Mouse (Mus musculus) midbrain, embryonic 14.5 days (tissue): ENCODE measurements around the gene Sorcs2. TPM values are rescaled to one million over a fixed set of nuclear protein-coding genes. Genes with fewer than 3 reads are reported as not detected.

ENCODE experiments used
- ATAC-seq: fragments of 200-750 bp; cut with Nextera tagmentation; 2 replicates; pipeline ENCODE4 v1.8.0; 2017; ENCODE audit warnings: moderate number of reproducible peaks, moderate library complexity; ENCODE audit not compliant: low FRiP score, low TSS enrichment
- DNase-seq: peaks from one replicate; pipeline ENCODE4 v3.0.0-alpha.2; 2015
- H3K27ac ChIP-seq: fragments of 300-500 bp; sonication (generic); replicated peaks from 2 replicates; pipeline ENCODE4 v1.5.1; 2014; ENCODE audit warnings: mild to moderate bottlenecking, low read depth, low read length, moderate library complexity
- H3K27me3 ChIP-seq: fragments of 300-500 bp; sonication (generic); 2 replicates; pipeline ENCODE4 v1.6.1; 2014; ENCODE audit warnings: low read length, control low read depth, mixed read lengths; ENCODE audit not compliant: control insufficient read depth, insufficient read depth
- H3K36me3 ChIP-seq: fragments of 300-500 bp; sonication (generic); 2 replicates; pipeline ENCODE4 v1.6.1; 2014; ENCODE audit warnings: low read length, control low read depth; ENCODE audit not compliant: control insufficient read depth, insufficient read depth
- H3K4me1 ChIP-seq: fragments of 300-500 bp; sonication (generic); 2 replicates; pipeline ENCODE4 v1.6.1; 2014; ENCODE audit warnings: mild to moderate bottlenecking, antibody characterized with exemption, low read length, control low read depth; ENCODE audit not compliant: control insufficient read depth, insufficient read depth
- H3K4me2 ChIP-seq: fragments of 300-500 bp; sonication (generic); 2 replicates; pipeline ENCODE4 v1.6.1; 2014; ENCODE audit warnings: mild to moderate bottlenecking, low read length, moderate library complexity
- H3K4me3 ChIP-seq: fragments of 300-500 bp; sonication (generic); replicated peaks from 2 replicates; pipeline ENCODE4 v1.5.1; 2014; ENCODE audit warnings: low read depth, low read length
- H3K9ac ChIP-seq: fragments of 300-500 bp; sonication (generic); replicated peaks from 2 replicates; pipeline ENCODE4 v1.6.1; 2014; ENCODE audit warnings: mild to moderate bottlenecking, low read length, moderate library complexity
- H3K9me3 ChIP-seq: fragments of 300-500 bp; sonication (generic); 2 replicates; pipeline ENCODE4 v1.6.1; 2016; ENCODE audit warnings: low read length, control low read depth, mixed read lengths; ENCODE audit not compliant: control insufficient read depth
- WGBS: fragments of 180-500 bp; shearing (Covaris S2); extraction: QIAGEN DNeasy Blood & Tissue Kit; methylation state at CpG from one replicate; pipeline ENCODE4 v1.1.7; 2014; 5-methylcytosine and 5-hydroxymethylcytosine counted together
- polyA plus RNA-seq: library from polyadenylated mRNA; unstranded; fragments of >200 nt; fragmentation: Nextera tagmentation; extraction: Ambion mirVana; gene quantifications from 2 replicates; pipeline ENCODE4 v1.2.1, GENCODE M21; 2014

Gene Sorcs2
- polyA plus RNA-seq, 1 experiment from 2014 or later: 15.1 TPM

DNA sequence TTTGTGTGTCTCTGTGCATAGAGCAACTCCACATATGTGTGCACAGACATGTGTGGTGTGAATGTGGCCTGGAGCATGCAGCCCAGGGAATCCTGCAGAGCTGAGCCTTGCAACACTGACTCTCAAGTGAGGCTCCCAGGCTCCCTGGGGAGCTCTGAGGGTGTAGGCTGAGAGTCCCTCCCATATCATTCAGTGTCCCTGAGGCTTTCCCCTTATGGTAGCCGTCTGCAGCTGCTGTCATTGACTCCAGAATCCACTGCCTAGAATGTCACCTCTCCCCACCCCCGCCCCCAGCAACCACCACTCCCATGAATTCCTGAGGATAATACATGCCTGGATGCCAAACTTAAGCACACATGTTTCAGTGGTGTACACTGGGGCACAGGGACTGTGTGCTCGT is 269.4 kb downstream of the Sorcs2 start:
- Histone ChIP-seq H3K9ac (no peak overlapping the region), H3K27me3 (no peaks in the 10 kb centered on the region), H3K4me3 (no peak overlapping the region), H3K4me1 (peaks cover 25% of the 10 kb centered on the region), H3K9me3 (no peaks in the 10 kb centered on the region), H3K36me3 (no peaks in the 10 kb centered on the region), H3K4me2 (no peak overlapping the region), H3K27ac (no peak overlapping the region)
- no peak for ATAC-seq
- DNase-seq: no peak
- WGBS: 56% methylated on average over 3 of the region's 3 CpGs

DNA sequence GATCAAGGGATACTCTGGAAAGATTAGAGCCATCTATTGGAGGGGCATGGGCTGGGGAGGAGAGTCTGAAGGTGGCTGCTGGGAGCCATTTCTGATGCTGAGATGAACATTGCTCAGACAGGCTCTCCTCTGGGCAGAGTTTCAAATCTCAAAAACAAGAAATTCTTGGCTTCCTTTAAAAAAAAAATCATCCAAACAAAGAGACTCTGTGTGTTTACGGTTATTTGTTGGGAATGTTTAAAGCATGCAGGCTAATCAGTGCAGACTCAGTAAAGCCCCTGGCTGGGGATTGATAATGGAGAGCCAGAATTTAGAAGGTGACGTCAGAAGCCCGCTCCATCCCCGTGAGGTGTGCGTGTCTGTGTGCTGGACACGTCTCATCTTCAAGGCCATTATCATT is 272.9 kb downstream of the Sorcs2 start:
- H3K9me3 ChIP-seq: no peaks in the 10 kb centered on the region
- H3K36me3 ChIP-seq: no peaks in the 10 kb centered on the region
- no peak overlapping the region for H3K4me2 ChIP-seq
- no peak for DNase-seq
- H3K9ac ChIP-seq: no peak overlapping the region
- 77% methylated on average over 6 of the region's 6 CpGs for WGBS
- H3K4me3 ChIP-seq: no peak overlapping the region
- no peaks in the 10 kb centered on the region for H3K27me3 ChIP-seq
- H3K4me1 ChIP-seq: peaks cover 12% of the 10 kb centered on the region
- H3K27ac ChIP-seq: no peak overlapping the region
- ATAC-seq: no peak

DNA sequence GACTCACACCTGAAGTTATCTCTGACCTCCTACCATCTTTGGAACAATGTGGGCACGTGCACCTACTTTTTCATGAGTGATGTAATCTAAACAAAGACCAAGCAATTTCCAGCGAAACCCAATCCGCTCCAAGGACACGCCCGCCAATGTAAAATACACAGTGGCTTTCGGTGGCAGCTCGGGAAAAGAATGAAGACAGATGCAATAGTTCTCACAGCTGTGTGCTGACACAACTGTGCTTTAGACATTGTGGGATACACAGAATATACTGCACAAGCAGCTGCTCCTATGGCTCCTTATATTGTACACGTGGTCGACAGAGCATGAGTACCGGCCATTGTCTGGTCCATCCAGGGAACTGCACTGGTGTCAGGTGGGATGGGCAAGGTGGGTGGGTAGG is 275.0 kb downstream of the Sorcs2 start:
- Histone ChIP-seq H3K4me1 (peaks cover 12% of the 10 kb centered on the region), H3K27me3 (no peaks in the 10 kb centered on the region), H3K9ac (no peak overlapping the region), H3K4me3 (no peak overlapping the region), H3K27ac (no peak overlapping the region), H3K36me3 (no peaks in the 10 kb centered on the region), H3K9me3 (no peaks in the 10 kb centered on the region), H3K4me2 (no peak overlapping the region)
- 83% methylated on average over 10 of the region's 10 CpGs for WGBS
- DNase-seq (no peak), ATAC-seq (no peak)

DNA sequence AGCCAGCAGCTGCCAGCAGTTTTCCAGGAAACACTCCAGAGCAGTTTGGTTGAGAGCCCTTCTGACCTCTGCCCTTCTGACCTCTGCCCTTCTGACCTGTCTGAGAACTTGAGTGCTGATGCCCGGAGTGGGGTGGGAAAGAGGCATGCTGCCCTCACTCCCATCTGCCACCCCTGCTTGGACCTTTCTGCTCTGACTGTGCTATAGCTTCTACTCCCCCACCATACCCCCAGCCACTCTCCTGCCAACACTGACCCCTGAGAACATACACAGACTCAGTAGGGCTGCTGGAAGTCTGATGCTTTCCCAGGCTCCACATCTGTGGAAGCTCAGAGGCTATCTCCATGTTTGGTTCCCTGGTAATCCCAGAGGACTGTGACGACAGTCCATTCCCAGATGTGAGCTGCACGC is 277.0 kb downstream of the Sorcs2 start:
- WGBS: 12% methylated on average over 3 of the region's 3 CpGs
- Histone ChIP-seq H3K9ac (no peak overlapping the region), H3K9me3 (no peaks in the 10 kb centered on the region), H3K27ac (0 out of 2 replicates have a peak overlapping the region, but pooled peaks have one; percentile 20), H3K4me1 (peaks cover 26% of the 10 kb centered on the region), H3K4me2 (no peak overlapping the region), H3K4me3 (no peak overlapping the region), H3K27me3 (no peaks in the 10 kb centered on the region), H3K36me3 (no peaks in the 10 kb centered on the region)
- no peak for DNase-seq
- no peak for ATAC-seq

DNA sequence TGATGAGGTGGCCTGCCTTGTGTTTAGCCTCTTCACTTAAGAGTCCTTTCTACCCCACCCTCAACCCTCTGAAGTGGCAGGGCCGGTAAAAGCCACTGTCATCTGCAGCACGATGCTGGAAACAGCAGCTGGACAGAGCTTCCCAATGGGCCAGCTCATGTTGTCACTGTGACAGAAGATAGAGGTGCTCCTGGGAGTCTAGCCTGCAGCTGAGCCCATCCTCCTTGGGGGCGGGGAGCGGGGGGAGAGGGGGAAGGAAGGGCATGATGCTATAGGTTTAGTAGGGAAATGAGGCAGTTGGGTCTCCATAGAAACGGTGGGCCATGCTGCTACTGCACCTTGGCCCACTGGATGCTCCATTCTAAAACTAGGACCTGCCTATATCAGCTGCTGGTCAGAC is 279.9 kb downstream of the Sorcs2 start:
- no peak overlapping the region for H3K9ac ChIP-seq

DNA sequence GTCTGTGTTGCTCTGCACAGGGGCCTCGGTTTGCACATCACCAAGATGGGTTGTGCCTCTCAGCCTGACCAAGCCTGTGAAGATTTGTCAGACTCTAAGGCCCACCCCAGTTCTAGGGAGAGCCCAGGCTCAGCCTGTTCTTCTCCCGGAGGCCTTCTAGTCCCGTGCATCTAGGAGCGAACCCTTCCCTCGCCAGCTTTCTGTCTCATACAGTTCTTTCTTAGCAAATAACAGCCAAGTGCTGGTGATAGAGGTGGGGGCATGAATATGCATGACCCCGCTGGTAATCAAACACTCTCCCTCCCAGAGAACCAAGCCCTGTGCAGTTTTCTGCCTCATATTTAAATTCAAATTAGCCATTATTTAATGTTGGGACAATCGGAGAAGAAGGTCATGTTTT is 282.4 kb downstream of the Sorcs2 start:
- H3K4me2 ChIP-seq: no peak overlapping the region
- H3K36me3 ChIP-seq: no peaks in the 10 kb centered on the region
- WGBS: 24% methylated on average over 7 of the region's 7 CpGs
- peaks cover 37% of the 10 kb centered on the region for H3K4me1 ChIP-seq
- ATAC-seq (0 out of 2 replicates have a peak, but pooled peaks have one; percentile 5), DNase-seq (peak; percentile 41)
- no peak overlapping the region for H3K9ac ChIP-seq
- peak overlapping the region; percentile 37 for H3K27ac ChIP-seq
- H3K4me3 ChIP-seq: no peak overlapping the region
- H3K27me3 ChIP-seq: no peaks in the 10 kb centered on the region
- H3K9me3 ChIP-seq: no peaks in the 10 kb centered on the region

More for the DNA sequence above, 279.9 kb downstream of the Sorcs2 start:
- Histone ChIP-seq H3K36me3 (no peaks in the 10 kb centered on the region), H3K27ac (no peak overlapping the region), H3K4me3 (no peak overlapping the region), H3K27me3 (no peaks in the 10 kb centered on the region), H3K4me2 (no peak overlapping the region), H3K9me3 (no peaks in the 10 kb centered on the region), H3K4me1 (peaks cover 37% of the 10 kb centered on the region)
- 35% methylated on average over 5 of the region's 5 CpGs for whole genome bisulfite sequencing
- ATAC-seq: no peak
- peak; percentile 45 for DNase-seq

DNA sequence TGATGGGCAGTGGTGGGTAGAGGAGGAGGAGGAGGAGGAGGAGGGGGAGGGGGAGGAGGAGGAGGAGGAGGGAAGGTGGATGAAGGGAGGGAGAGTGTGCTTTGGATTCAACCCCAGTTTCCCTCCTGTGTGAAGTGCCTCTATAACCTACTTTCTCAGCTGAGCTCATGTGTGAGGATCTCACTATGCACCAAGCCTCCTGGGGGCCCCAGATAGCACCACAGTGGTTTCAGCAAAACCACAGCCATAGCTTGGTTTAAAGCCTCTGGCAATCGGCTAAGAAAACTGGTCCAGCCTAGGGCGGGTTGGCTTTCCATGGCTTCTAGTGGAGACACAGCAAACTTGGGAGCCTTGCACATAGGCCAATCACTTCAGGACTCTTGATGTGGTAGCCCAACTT is 284.2 kb downstream of the Sorcs2 start:
- H3K9ac ChIP-seq: no peak overlapping the region
- no peak overlapping the region for H3K4me3 ChIP-seq
- H3K9me3 ChIP-seq: no peaks in the 10 kb centered on the region
- H3K27me3 ChIP-seq: no peaks in the 10 kb centered on the region
- no peak for DNase-seq
- H3K4me1 ChIP-seq: peaks cover 32% of the 10 kb centered on the region
- H3K36me3 ChIP-seq: no peaks in the 10 kb centered on the region
- 82% methylated on average over 2 of the region's 2 CpGs for WGBS
- no peak overlapping the region for H3K4me2 ChIP-seq
- H3K27ac ChIP-seq: no peak overlapping the region
- no peak for ATAC-seq

DNA sequence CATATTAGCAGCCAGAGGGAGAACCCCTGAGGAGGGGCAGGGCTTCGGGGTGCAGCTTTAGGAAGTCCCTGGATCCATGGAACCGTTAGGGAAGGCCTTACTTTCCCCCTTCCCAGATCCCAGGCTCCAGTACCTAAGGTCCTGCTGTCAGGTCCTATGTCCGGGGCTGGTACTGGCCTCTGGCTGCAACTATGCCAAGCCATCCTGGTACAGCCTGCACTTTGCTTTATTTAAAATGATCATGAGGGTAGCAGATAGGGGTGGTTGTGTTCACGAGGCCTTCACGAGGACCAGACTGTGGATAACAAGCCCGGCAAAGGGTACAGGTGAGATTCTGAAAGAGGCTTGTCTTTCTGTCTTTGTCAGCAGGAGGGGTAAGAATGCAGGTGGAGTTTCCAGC is 285.2 kb downstream of the Sorcs2 start:
- 73% methylated on average over 6 of the region's 6 CpGs for WGBS
- no peaks in the 10 kb centered on the region for H3K36me3 ChIP-seq
- no peak overlapping the region for H3K4me3 ChIP-seq
- peaks cover 22% of the 10 kb centered on the region for H3K4me1 ChIP-seq
- H3K27ac ChIP-seq: no peak overlapping the region
- DNase-seq (no peak), ATAC-seq (no peak)
- H3K4me2 ChIP-seq: no peak overlapping the region
- H3K27me3 ChIP-seq: no peaks in the 10 kb centered on the region
- H3K9me3 ChIP-seq: no peaks in the 10 kb centered on the region
- no peak overlapping the region for H3K9ac ChIP-seq

DNA sequence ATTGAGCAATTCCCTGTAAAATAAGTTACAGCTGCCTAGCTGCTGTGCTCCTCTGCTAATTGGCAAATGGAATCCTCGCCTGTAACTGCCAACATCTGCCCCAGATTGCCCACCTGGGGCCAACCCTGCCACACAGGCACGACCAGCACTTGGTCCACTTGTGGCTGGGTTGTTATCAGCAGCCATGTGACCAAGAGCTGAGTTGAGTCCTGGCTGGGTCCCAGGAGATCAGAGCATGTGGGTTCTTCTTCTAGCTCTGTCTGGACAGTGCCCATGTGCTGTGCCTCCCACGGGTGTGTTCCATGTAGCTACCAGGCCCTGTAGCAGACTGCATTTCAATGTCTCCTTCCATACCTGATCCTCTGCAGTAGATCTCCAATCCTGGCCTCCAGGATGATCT is 286.4 kb downstream of the Sorcs2 start:
- 80% methylated on average over 3 of the region's 3 CpGs for WGBS
- Histone ChIP-seq H3K4me2 (no peak overlapping the region), H3K27ac (no peak overlapping the region), H3K9ac (no peak overlapping the region), H3K27me3 (no peaks in the 10 kb centered on the region), H3K36me3 (no peaks in the 10 kb centered on the region), H3K4me1 (peaks cover 15% of the 10 kb centered on the region), H3K9me3 (no peaks in the 10 kb centered on the region), H3K4me3 (no peak overlapping the region)
- ATAC-seq: no peak
- DNase-seq: no peak
